ENCODE assay signal across 17 mouse cellular contexts in the genomic region with DNA sequence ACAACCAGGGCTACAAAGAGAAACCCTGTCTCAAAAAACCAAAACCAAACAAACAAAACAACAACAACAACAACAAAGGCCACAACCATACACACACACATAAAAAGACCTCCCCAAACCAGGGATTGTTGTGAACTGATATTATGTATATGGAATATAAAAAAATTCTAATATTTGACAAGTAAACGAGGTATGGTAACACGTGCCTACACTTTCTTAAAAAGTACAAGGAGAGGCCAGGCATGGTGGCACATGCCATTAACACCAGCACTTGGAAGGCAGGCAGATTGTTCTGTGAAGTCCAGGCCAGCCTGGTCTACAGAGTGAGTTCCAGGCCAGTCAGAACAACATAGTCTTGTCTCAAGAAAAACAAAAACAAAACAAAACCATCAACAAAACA.
"Had no signal": no experiment of that assay in that cellular context is flagged by ENCODE, and none has a peak within 500 bp of the region (broad histone marks: within the 10 kb centered on the region; RNA-seq: fewer than 3 reads in every experiment).

No protein-coding gene starts in this region.

- H3K27ac ChIP-seq: layer of hippocampus, adult 2 months; left cerebral cortex, adult 2 months; liver, embryonic 12.5 days; liver, embryonic 15.5 days; lung, embryonic 15.5 days; macrophage; midbrain, embryonic 13.5 days had no signal

- DNase-seq: kidney, adult 9 months; kidney, postnatal 14 days; layer of hippocampus, adult 9-11 months; layer of hippocampus, postnatal 36 days; liver; lung, postnatal 14 days; thymus, adult 2 months; thymus, postnatal 14 days; thymus, postnatal 4 days had no signal

- H3K9ac ChIP-seq: liver, embryonic 12.5 days; liver, embryonic 15.5 days; lung, embryonic 15.5 days; midbrain, embryonic 13.5 days had no signal

- H3K4me3 ChIP-seq: layer of hippocampus, adult 2 months; left cerebral cortex, adult 2 months; liver, embryonic 12.5 days; liver, embryonic 15.5 days; lung, embryonic 15.5 days; midbrain, embryonic 13.5 days had no signal

- H3K4me2 ChIP-seq: liver, embryonic 12.5 days; liver, embryonic 15.5 days; lung, embryonic 15.5 days had no signal

- H3K9me3 ChIP-seq: liver, embryonic 12.5 days; liver, embryonic 15.5 days; lung, embryonic 15.5 days; midbrain, embryonic 13.5 days had no signal

- ATAC-seq: liver, embryonic 12.5 days; midbrain, embryonic 13.5 days; midbrain, embryonic 16.5 days had no signal

- H3K27me3 ChIP-seq: liver, embryonic 12.5 days; lung, embryonic 15.5 days; midbrain, embryonic 13.5 days had no signal
